Mouse (Mus musculus): Measurements from ENCODE around the gene Camkk2. TPM values are rescaled to one million over a fixed set of nuclear protein-coding genes. Genes with fewer than 3 reads are reported as not detected.

The Camkk2 gene
- polyA plus RNA-seq, 1 experiment = 21.2 TPM

DNA sequence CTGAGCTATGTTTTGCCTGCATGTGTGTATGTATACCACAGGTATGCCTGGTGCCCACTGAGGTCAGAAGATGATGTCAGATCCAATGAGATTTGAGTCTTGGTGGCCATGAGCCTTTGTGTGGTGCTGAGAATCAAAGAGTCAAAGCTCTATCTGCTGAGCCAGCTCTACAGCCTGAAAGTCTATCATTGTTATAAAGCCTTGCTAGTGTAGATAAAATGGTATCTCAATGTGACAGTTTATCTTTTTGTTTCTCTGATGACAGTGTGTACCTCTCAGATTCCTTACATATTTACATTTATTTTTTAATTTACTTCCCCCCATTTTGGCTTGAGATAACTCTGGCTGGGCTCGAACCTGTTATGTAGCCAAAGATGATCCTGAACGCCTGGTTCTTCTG, 75.6 kb downstream of the Camkk2 start:
- no peaks in the 10 kb centered on the region for H3K27me3 ChIP-seq (ENCODE audit: control insufficient read depth, insufficient read depth, low read length)
- H3K4me3 ChIP-seq (ENCODE audit: extremely low read depth, insufficient read depth, insufficient read length) = no peak overlapping the region
- H3K36me3 ChIP-seq (ENCODE audit: control insufficient read depth, insufficient read depth, low read length) = no peaks in the 10 kb centered on the region
- 75% methylated on average over 2 of the region's 2 CpGs for WGBS
- no peak for TF ChIP-seq CTCF (IDR thresholded peaks at IDR 0.05; ENCODE audit: extremely low read depth, insufficient read depth, insufficient read length, insufficient replicate concordance)
- no peak for TF ChIP-seq POLR2A (IDR thresholded peaks at IDR 0.05; ENCODE audit: low read depth, low read length)
- no peak for DNase-seq (ENCODE audit: low read depth in 1 of 2, low spot score in 2 of 2)
- H3K4me1 ChIP-seq (ENCODE audit: control insufficient read depth, insufficient read depth, insufficient read length) = peaks cover 7% of the 10 kb centered on the region; the same call in 1 of the 2 replicates
- no peak overlapping the region for H3K27ac ChIP-seq (ENCODE audit: insufficient read depth, low read length)

DNA sequence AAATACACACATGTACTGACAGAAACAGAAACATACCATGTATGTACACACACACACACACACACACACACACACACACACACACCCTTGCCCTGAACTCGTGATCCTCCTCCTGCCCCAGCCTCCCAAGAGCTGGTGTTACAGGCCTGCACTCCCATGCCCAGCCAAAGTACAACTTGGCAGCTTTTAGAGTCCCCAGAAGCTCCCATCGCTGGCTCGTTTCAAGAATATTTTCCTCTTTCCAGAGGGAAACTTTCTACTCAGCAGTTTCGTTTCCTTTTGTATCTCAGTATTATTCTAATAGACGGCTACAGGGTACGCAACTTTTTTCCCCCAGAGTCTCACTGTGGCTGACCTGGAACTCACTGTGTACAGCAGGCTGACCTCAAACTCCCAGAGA, 77.1 kb downstream of the Camkk2 start:
- Histone ChIP-seq H3K27ac (ENCODE audit: insufficient read depth, low read length) (0 out of 2 replicates have a peak overlapping the region, but pooled peaks have one; percentile 28), H3K36me3 (ENCODE audit: control insufficient read depth, insufficient read depth, low read length) (no peaks in the 10 kb centered on the region), H3K4me3 (ENCODE audit: extremely low read depth, insufficient read depth, insufficient read length) (no peak overlapping the region), H3K27me3 (ENCODE audit: control insufficient read depth, insufficient read depth, low read length) (no peaks in the 10 kb centered on the region), H3K4me1 (ENCODE audit: control insufficient read depth, insufficient read depth, insufficient read length) (peaks cover 12% of the 10 kb centered on the region; the same call in 1 of the 2 replicates)
- 70% methylated on average over 6 of the region's 6 CpGs for WGBS
- TF ChIP-seq POLR2A (IDR thresholded peaks at IDR 0.05; ENCODE audit: low read depth, low read length) = no peak
- TF ChIP-seq CTCF (IDR thresholded peaks at IDR 0.05; ENCODE audit: extremely low read depth, insufficient read depth, insufficient read length, insufficient replicate concordance) = no peak
- no peak for DNase-seq (ENCODE audit: low read depth in 1 of 2, low spot score in 2 of 2)

DNA sequence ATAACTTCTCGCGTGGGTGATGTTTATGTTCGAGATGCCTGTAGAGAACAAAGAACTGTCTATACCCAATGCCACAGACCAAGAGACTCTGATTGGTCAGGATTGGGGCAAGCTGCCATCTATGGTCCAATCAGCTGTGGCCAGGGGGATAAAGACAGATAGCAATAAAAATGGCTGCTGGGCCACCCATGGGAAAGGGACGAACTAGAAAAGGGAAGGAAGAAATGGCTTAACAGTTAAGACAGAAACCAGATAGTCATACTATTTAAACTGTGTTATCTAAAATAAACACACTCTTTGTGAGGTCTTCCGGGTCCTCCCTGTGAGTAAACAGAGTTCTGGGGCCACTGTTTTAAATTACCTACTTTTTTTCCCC, 78.4 kb downstream of the Camkk2 start:
- no peaks in the 10 kb centered on the region for H3K27me3 ChIP-seq (ENCODE audit: control insufficient read depth, insufficient read depth, low read length)
- TF ChIP-seq POLR2A (IDR thresholded peaks at IDR 0.05; ENCODE audit: low read depth, low read length) (no peak), CTCF (IDR thresholded peaks at IDR 0.05; ENCODE audit: extremely low read depth, insufficient read depth, insufficient read length, insufficient replicate concordance) (no peak)
- no peaks in the 10 kb centered on the region for H3K36me3 ChIP-seq (ENCODE audit: control insufficient read depth, insufficient read depth, low read length)
- H3K4me1 ChIP-seq (ENCODE audit: control insufficient read depth, insufficient read depth, insufficient read length) = peaks cover 12% of the 10 kb centered on the region; the same call in 1 of the 2 replicates
- H3K27ac ChIP-seq (ENCODE audit: insufficient read depth, low read length) = no peak overlapping the region
- no peak overlapping the region for H3K4me3 ChIP-seq (ENCODE audit: extremely low read depth, insufficient read depth, insufficient read length)
- DNase-seq (ENCODE audit: low read depth in 1 of 2, low spot score in 2 of 2) = no peak
- WGBS = 60% methylated on average over 5 of the region's 5 CpGs

DNA sequence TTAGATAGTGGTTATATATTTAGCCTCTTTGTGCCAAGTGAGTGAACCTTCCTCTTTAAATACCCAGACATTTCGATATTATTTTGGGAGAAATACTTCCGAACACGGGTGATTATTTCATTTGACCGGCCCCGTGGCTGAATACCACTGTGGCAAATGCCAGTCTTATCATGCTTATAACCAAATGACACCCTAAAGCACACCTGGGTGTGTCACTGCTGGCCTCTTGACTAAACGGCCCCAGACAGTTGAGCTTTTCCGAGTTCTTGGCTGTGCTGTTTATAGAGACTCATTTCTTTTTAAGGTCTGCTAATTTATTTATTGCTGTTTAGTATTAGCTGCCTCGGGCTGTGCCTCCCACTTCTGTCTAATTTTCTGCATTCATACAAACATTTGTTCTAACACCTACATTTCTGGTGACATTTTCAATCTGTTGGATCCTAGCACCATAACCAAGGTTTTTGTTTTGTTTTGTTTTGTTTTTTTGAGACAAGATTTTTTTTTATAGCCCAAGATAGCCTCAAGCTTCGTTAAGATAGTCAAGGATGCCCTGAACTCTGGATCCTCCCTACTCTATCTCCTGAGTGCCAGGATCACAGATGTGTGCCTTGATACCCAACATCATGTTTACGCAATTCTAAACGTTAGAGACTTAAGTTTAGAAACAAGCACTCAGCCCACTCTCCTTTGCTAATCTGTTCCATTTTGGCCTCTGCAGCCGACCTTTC, 78.9 kb downstream of the Camkk2 start:
- no peak overlapping the region for H3K27ac ChIP-seq (ENCODE audit: insufficient read depth, low read length)
- 78% methylated on average over 12 of the region's 12 CpGs for WGBS
- H3K27me3 ChIP-seq (ENCODE audit: control insufficient read depth, insufficient read depth, low read length) = no peaks in the 10 kb centered on the region
- no peak for DNase-seq (ENCODE audit: low read depth in 1 of 2, low spot score in 2 of 2)
- peaks cover 12% of the 10 kb centered on the region; the same call in 1 of the 2 replicates for H3K4me1 ChIP-seq (ENCODE audit: control insufficient read depth, insufficient read depth, insufficient read length)
- no peak for TF ChIP-seq POLR2A (IDR thresholded peaks at IDR 0.05; ENCODE audit: low read depth, low read length)
- no peaks in the 10 kb centered on the region for H3K36me3 ChIP-seq (ENCODE audit: control insufficient read depth, insufficient read depth, low read length)
- no peak overlapping the region for H3K4me3 ChIP-seq (ENCODE audit: extremely low read depth, insufficient read depth, insufficient read length)

DNA sequence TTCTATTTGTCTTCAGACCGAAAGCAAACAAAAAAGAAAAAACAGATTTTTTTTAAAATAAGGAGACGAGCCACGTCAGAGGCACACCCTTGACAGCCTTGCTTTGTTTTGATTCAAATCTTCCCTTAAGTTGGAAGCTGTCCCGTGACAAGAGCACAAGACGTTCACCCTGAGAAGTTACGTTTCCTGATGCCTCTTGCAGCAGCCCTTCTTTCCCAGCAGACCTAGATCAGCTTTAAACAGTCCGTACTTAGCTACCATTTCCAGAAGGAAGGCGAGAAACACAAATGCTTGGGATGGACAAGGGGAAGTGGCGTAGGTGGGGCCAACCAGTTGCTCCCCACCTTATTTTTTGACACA, 80.5 kb downstream of the Camkk2 start:
- Histone ChIP-seq H3K4me1 (ENCODE audit: control insufficient read depth, insufficient read depth, insufficient read length) (peaks cover 12% of the 10 kb centered on the region; the same call in 1 of the 2 replicates), H3K27me3 (ENCODE audit: control insufficient read depth, insufficient read depth, low read length) (no peaks in the 10 kb centered on the region), H3K36me3 (ENCODE audit: control insufficient read depth, insufficient read depth, low read length) (no peaks in the 10 kb centered on the region), H3K4me3 (ENCODE audit: extremely low read depth, insufficient read depth, insufficient read length) (no peak overlapping the region), H3K27ac (ENCODE audit: insufficient read depth, low read length) (0 out of 2 replicates have a peak overlapping the region, but pooled peaks have one; percentile 11)
- no peak for DNase-seq (ENCODE audit: low read depth in 1 of 2, low spot score in 2 of 2)
- no peak for TF ChIP-seq CTCF (IDR thresholded peaks at IDR 0.05; ENCODE audit: extremely low read depth, insufficient read depth, insufficient read length, insufficient replicate concordance)
- TF ChIP-seq POLR2A (IDR thresholded peaks at IDR 0.05; ENCODE audit: low read depth, low read length) = no peak
- 48% methylated on average over 9 of the region's 9 CpGs for WGBS

DNA sequence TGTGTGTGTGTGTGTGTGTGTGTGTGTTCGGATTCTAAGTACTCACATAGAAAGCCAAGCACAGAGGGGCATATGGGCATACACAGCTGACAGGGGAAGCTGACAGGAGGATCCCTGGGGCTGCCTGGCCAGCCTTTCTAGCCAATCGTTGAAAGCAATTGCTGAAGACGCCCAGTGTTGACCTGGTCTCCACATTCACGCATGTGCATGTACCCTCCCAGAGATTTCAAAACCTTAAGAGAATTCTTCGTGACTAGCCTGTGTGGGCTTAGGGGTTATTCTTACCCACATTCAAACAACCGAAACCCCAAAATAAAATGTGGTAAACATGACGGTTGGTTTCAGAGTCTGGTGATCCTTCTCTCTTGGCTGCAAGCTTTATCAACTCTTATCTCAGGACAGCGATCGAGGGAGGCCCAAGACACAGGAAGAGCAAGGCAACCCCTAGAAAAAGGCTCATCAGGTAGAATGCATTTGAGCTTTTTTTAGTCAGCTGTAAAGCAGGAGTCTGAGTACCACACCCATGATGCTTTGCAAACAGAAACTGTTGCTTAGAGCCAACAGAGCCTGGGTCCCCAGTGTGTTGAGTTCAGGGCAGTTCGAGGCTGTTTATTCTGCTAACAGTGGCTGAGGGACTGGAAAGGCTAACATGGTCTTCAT, 81.0 kb downstream of the Camkk2 start:
- no peak for DNase-seq (ENCODE audit: low read depth in 1 of 2, low spot score in 2 of 2)

DNA sequence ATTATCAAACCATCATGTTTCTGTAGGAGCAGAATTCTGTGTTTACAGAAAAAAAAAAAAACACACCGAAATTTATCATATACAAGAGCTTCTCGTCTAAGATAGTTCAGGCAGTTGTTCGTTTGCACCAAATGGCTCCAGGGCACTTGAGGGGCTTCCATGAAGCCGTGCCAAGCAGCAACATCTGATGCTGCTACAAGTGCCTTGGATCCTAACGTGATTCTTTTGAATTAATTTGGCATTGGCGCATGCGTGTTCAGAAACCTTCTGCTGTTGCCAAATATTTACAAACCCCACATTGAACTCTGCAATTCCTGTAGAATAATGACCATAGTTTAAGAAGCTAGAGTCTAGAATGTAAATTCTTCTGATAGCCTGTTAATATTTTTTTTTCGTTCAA, 83.7 kb downstream of the Camkk2 start:
- Histone ChIP-seq H3K4me3 (ENCODE audit: extremely low read depth, insufficient read depth, insufficient read length) (no peak overlapping the region), H3K27ac (ENCODE audit: insufficient read depth, low read length) (no peak overlapping the region), H3K4me1 (ENCODE audit: control insufficient read depth, insufficient read depth, insufficient read length) (peaks cover 9% of the 10 kb centered on the region; the same call in 1 of the 2 replicates), H3K27me3 (ENCODE audit: control insufficient read depth, insufficient read depth, low read length) (no peaks in the 10 kb centered on the region), H3K36me3 (ENCODE audit: control insufficient read depth, insufficient read depth, low read length) (no peaks in the 10 kb centered on the region)
- TF ChIP-seq CTCF (IDR thresholded peaks at IDR 0.05; ENCODE audit: extremely low read depth, insufficient read depth, insufficient read length, insufficient replicate concordance) (no peak), POLR2A (IDR thresholded peaks at IDR 0.05; ENCODE audit: low read depth, low read length) (no peak)
- DNase-seq (ENCODE audit: low read depth in 1 of 2, low spot score in 2 of 2) = no peak
- 96% methylated on average over 8 of the region's 8 CpGs for WGBS

More for the DNA sequence above, 81.0 kb downstream of the Camkk2 start:
- WGBS = 28% methylated on average over 10 of the region's 10 CpGs
- Histone ChIP-seq H3K27ac (ENCODE audit: insufficient read depth, low read length) (no peak overlapping the region), H3K27me3 (ENCODE audit: control insufficient read depth, insufficient read depth, low read length) (no peaks in the 10 kb centered on the region), H3K4me3 (ENCODE audit: extremely low read depth, insufficient read depth, insufficient read length) (no peak overlapping the region), H3K4me1 (ENCODE audit: control insufficient read depth, insufficient read depth, insufficient read length) (peaks cover 12% of the 10 kb centered on the region; the same call in 1 of the 2 replicates), H3K36me3 (ENCODE audit: control insufficient read depth, insufficient read depth, low read length) (no peaks in the 10 kb centered on the region)
- TF ChIP-seq CTCF (IDR thresholded peaks at IDR 0.05; ENCODE audit: extremely low read depth, insufficient read depth, insufficient read length, insufficient replicate concordance) (no peak), POLR2A (IDR thresholded peaks at IDR 0.05; ENCODE audit: low read depth, low read length) (no peak)
